Mouse (Mus musculus) liver, postnatal 0 days (tissue): ENCODE measurements around the gene Itgae. TPM values are rescaled to one million over a fixed set of nuclear protein-coding genes. Genes with fewer than 3 reads are reported as not detected.
A peak's percentile ranks its signal among the peaks of the same experiment; 100 is the strongest.

Experiments
- ATAC-seq: fragments of 200-750 bp; cut with Nextera tagmentation; 2 replicates; pipeline ENCODE4 v1.8.0; 2017; ENCODE audit warnings: mild to moderate bottlenecking, moderate library complexity
- DNase-seq: peaks from one replicate; pipeline ENCODE4 v3.0.0-alpha.2; 2016
- H3K27ac ChIP-seq: fragments of 300-500 bp; sonication (generic); 2 replicates; pipeline ENCODE4 v1.5.1; 2014; ENCODE audit warnings: antibody characterized with exemption, moderate library complexity, mild to moderate bottlenecking, low read depth
- H3K27me3 ChIP-seq: fragments of 300-500 bp; sonication (generic); 2 replicates; pipeline ENCODE4 v1.6.1; 2014; ENCODE audit warnings: low read length, control low read depth, mixed read lengths; ENCODE audit not compliant: insufficient read depth
- H3K36me3 ChIP-seq: fragments of 300-500 bp; sonication (generic); replicated peaks from 2 replicates; pipeline ENCODE4 v1.6.1; 2014; ENCODE audit warnings: mild to moderate bottlenecking, control low read depth, low read length, moderate library complexity, mixed read lengths; ENCODE audit not compliant: insufficient read depth
- H3K4me1 ChIP-seq: fragments of 300-500 bp; sonication (generic); 2 replicates; pipeline ENCODE4 v1.6.1; 2014; ENCODE audit warnings: antibody characterized with exemption, mild to moderate bottlenecking, control low read depth; ENCODE audit not compliant: insufficient read depth
- H3K4me2 ChIP-seq: fragments of 300-500 bp; sonication (generic); 2 replicates; pipeline ENCODE4 v1.6.1; 2014; ENCODE audit warnings: low read depth, mild to moderate bottlenecking, low read length, moderate library complexity, mixed read lengths
- H3K4me3 ChIP-seq: fragments of 300-500 bp; sonication (generic); 2 replicates; pipeline ENCODE4 v1.5.1; 2014; ENCODE audit warnings: low read depth, low read length
- H3K9ac ChIP-seq: fragments of 300-500 bp; sonication (generic); replicated peaks from 2 replicates; pipeline ENCODE4 v1.6.1; 2014; ENCODE audit warnings: mild to moderate bottlenecking, moderate library complexity
- H3K9me3 ChIP-seq: fragments of 300-500 bp; sonication (generic); 2 replicates; pipeline ENCODE4 v1.6.1; 2016; ENCODE audit warnings: mild to moderate bottlenecking, control low read depth, low read length, mixed read lengths
- CTCF ChIP-seq: sonication (generic); IDR thresholded peaks from 2 replicates; pipeline ENCODE4 v1.5.1; 2016; ENCODE audit warnings: antibody characterized with exemption, low read depth
- EP300 ChIP-seq: IDR thresholded peaks from 2 replicates; pipeline ENCODE4 v1.6.1; 2016; ENCODE audit warnings: antibody characterized with exemption, low read depth, mild to moderate bottlenecking
- WGBS: fragments of 180-500 bp; shearing (Covaris S2); extraction: QIAGEN DNeasy Blood & Tissue Kit; methylation state at CpG from one replicate; pipeline ENCODE4 v1.1.7; 2014; ENCODE audit not compliant: insufficient replicate concordance; 5-methylcytosine and 5-hydroxymethylcytosine counted together
- polyA plus RNA-seq: library from polyadenylated mRNA; unstranded; fragments of >200 nt; fragmentation: Nextera tagmentation; extraction: Ambion mirVana; gene quantifications from 2 replicates; pipeline ENCODE4 v1.2.1, GENCODE M21; 2015

The Itgae gene
- polyA plus RNA-seq, 1 experiment from 2014 or later: 0.33 TPM

DNA sequence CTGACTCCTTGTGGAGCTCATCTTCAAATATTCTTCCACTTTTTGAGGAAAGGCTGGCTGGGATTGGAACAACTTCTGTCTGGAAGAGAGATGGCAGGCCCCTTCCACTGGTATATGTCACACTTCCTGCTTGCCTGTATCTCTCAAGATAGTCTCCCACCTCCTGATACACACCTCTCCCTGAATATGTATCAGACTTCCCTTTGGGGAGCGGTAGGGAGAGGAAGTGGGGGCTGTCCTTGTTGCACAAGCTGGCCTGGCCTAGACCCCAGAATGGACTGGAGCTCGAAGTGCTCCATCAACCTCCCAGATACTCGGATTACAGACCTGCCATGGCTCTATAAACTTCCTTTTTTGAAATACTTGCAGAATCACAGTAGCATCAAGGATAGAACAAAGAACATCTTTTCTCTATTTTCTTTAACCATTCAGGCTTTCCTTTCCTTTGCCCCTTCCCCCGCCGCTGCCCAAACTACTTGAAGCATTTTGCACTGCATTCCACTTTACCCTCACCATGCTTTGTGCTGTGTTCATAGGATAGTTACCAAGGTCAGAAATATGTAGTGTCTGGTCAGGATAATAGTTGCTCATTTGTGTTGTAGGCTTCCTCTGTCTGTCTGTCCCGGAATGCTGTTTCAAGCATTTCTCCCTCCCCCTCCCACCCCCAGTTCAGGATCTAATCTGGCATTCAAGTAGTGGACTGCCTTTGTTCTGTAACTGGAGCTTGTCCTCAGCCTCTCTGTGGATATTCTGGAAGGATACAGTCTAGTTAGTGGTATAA, 2.5 kb upstream of the Itgae start:
- ATAC-seq (no peak), DNase-seq (no peak)
- H3K4me2 ChIP-seq: no peak overlapping the region
- no peaks in the 10 kb centered on the region for H3K9me3 ChIP-seq
- H3K4me1 ChIP-seq: peaks cover 13% of the 10 kb centered on the region
- no peak overlapping the region for H3K4me3 ChIP-seq
- no peak overlapping the region for H3K9ac ChIP-seq
- no peak for TF ChIP-seq CTCF
- TF ChIP-seq EP300: no peak
- 57% methylated on average over 6 of the region's 6 CpGs for WGBS
- H3K36me3 ChIP-seq: no peaks in the 10 kb centered on the region
- H3K27ac ChIP-seq: no peak overlapping the region
- no peaks in the 10 kb centered on the region for H3K27me3 ChIP-seq

DNA sequence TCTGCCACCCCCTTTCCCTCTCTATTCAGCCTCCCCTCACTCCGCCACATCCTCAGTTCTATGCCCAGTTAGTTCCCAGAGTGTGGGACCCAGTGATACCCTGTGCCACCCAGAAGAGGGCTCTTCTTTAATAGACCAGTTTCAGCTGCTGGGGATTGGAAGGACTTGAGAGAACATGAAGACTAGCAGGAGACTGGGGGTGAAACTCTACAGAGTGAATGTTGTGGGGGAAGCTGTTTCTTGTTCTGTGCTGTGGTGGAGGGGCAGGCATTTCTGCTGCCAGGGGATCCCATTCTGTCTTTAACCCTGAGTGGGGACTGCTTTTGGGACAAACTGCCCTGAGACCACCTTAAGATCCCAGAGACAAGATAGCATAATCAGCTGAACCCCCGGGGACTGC, 443 bp downstream of the Itgae start:
- no peak overlapping the region for H3K27ac ChIP-seq
- H3K4me2 ChIP-seq: no peak overlapping the region
- DNase-seq: peak; percentile 9
- no peak overlapping the region for H3K9ac ChIP-seq
- H3K36me3 ChIP-seq: no peaks in the 10 kb centered on the region
- H3K9me3 ChIP-seq: no peaks in the 10 kb centered on the region
- ATAC-seq: no peak
- no peaks in the 10 kb centered on the region for H3K27me3 ChIP-seq
- TF ChIP-seq CTCF (no peak), EP300 (no peak)
- WGBS: 79% methylated on average over 2 of the region's 2 CpGs
- H3K4me3 ChIP-seq: no peak overlapping the region
- H3K4me1 ChIP-seq: peaks cover 10% of the 10 kb centered on the region

DNA sequence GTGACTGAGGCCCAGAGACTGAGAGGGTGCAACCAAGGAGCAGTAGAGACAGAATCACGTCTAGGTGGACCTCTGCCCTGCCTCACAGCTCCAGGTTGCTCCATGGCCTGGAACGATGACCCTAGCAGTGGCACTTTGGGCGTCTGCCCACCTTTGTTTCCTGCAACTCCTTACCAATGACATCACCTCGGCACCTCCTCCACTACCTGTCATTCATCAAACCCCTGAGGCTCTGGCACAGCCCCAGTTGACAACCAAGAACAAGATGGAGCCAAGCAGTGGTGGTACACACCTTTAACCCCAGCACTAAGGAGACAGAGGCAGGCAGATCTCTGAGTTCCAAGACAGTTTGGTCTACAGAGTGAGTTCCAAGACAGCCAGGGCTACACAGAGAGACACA, 1.7 kb downstream of the Itgae start:
- DNase-seq (peak; percentile 7), ATAC-seq (no peak)
- no peak overlapping the region for H3K4me3 ChIP-seq
- no peaks in the 10 kb centered on the region for H3K27me3 ChIP-seq
- H3K9me3 ChIP-seq: no peaks in the 10 kb centered on the region
- no peak overlapping the region for H3K27ac ChIP-seq
- H3K4me1 ChIP-seq: peaks cover 2% of the 10 kb centered on the region; the same call in 1 of the 2 replicates
- H3K36me3 ChIP-seq: no peaks in the 10 kb centered on the region
- H3K4me2 ChIP-seq: no peak overlapping the region
- WGBS: 74% methylated on average over 4 of the region's 4 CpGs
- no peak for TF ChIP-seq EP300
- TF ChIP-seq CTCF: no peak
- no peak overlapping the region for H3K9ac ChIP-seq

DNA sequence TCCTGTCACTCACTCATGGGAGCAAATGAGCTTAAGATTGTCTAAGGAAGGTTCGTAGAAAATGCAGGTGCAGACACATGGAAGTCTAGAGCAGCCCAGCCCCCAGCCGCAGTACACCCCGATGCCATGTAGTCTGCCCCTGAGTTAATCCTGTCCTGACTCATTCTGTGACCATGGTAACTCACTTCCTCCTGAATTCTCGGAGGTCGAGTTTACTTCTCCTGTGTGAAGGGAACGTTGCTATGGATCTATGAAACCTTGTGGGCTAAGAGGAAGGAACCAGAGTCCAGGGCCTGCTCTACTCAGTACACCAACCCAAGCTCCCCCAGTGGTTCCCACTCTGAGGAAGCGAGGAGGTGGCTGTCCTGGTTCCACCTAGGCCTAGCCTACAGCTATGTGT, 2.5 kb downstream of the Itgae start:
- Histone ChIP-seq H3K4me3 (no peak overlapping the region), H3K9me3 (no peaks in the 10 kb centered on the region), H3K27ac (no peak overlapping the region), H3K9ac (no peak overlapping the region), H3K4me1 (no peaks in the 10 kb centered on the region), H3K36me3 (no peaks in the 10 kb centered on the region), H3K4me2 (no peak overlapping the region), H3K27me3 (no peaks in the 10 kb centered on the region)
- DNase-seq: peak; percentile 13
- ATAC-seq: peak; percentile 56; the same call in 1 of the 2 replicates
- TF ChIP-seq CTCF (no peak), EP300 (no peak)
- 38% methylated on average over 7 of the region's 7 CpGs for WGBS

DNA sequence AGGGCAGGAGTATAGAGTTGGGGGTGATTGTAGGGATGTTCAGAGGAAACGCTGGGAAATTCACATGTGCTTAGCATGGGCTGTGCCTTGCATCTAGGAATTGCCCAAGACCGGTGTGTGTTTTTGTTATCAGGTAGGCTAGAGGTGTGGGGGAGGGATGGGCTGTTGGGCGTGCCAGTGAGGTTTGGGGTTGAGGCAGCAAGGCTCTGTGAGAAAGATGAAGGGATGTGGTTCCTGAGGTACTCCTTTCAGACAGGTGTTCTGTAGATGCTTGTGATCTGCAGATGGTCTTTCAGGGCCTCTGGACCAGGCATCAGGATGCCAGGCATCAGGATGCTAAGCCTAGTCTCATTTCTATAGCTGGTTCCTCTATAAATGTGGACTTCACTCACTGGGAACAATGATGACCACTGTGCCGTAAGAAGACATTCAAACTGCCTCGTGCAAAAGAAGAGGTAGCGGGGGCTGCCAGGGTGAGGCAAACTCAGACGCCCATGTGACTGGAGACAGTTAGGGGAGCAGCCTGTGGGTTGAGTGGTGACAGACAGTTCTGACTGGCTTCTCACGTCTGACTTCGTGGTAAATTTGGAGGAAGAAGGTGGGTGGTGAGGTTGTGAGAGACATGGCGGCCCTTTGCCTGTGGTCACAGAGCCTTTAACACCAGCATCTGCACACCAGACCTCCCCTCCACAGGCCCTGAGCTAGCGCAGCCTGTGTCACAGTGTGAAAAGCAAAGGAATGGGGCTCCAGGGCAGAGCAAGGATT, 4.0 kb downstream of the Itgae start:
- Histone ChIP-seq H3K9me3 (no peaks in the 10 kb centered on the region), H3K4me1 (no peaks in the 10 kb centered on the region), H3K9ac (no peak overlapping the region), H3K4me3 (no peak overlapping the region), H3K4me2 (no peak overlapping the region), H3K27ac (no peak overlapping the region), H3K27me3 (no peaks in the 10 kb centered on the region), H3K36me3 (no peaks in the 10 kb centered on the region)
- peak; percentile 10 for DNase-seq
- 61% methylated on average over 11 of the region's 11 CpGs for WGBS
- ATAC-seq: no peak
- TF ChIP-seq CTCF (no peak), EP300 (no peak)

DNA sequence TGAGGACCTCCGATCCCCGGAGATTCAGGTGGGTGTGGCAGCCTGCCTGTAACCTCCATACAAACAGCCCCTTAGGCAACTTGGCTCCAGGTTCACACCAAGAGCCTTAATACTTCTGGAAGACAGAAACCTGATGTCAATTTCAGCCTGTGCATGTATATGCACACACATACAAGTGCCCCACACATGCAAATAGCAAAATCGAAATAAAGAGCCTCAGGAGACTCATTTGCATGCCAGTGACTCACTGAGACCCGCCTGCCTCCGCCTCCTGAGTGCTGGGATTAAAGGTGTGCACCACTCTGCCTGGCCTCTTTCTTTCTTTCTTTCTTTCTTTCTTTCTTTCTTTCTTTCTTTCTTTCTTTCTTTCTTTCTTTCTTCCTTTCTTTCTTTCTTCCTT, 8.5 kb downstream of the Itgae start:
- no peaks in the 10 kb centered on the region for H3K9me3 ChIP-seq
- DNase-seq (no peak), ATAC-seq (no peak)
- H3K4me2 ChIP-seq: no peak overlapping the region
- 61% methylated on average over 5 of the region's 5 CpGs for WGBS
- TF ChIP-seq EP300 (no peak), CTCF (no peak)
- no peak overlapping the region for H3K9ac ChIP-seq
- H3K27ac ChIP-seq: no peak overlapping the region
- H3K4me3 ChIP-seq: no peak overlapping the region
- H3K4me1 ChIP-seq: no peaks in the 10 kb centered on the region
- no peaks in the 10 kb centered on the region for H3K36me3 ChIP-seq
- H3K27me3 ChIP-seq: no peaks in the 10 kb centered on the region
